Mouse (Mus musculus): Measurements from ENCODE around the gene Arid3a.

- TF ChIP-seq CTCF (IDR thresholded peaks at IDR 0.05) (no peak), POLR2A (IDR thresholded peaks at IDR 0.05; ENCODE audit: insufficient read depth, low read depth, low read length) (no peak), EP300 (IDR thresholded peaks at IDR 0.05; ENCODE audit: insufficient read depth, low read depth, low read length) (no peak)
These were observed 905 bp upstream of the Arid3a start for GRCm38 (mm10) chr10:79925785-79926490.
